Mouse (Mus musculus): Measurements from ENCODE around the gene Ankrd17. TPM values are rescaled to one million over a fixed set of nuclear protein-coding genes. Genes with fewer than 3 reads are reported as not detected.

Gene Ankrd17
- polyA plus RNA-seq, 1 experiment from 2014 or later = 19.8 TPM

GRCm38 (mm10) chr5:90233305-90233704 is 133.1 kb downstream of the Ankrd17 start:
- no peak overlapping the region for H3K9ac ChIP-seq (ENCODE audit: low read length)
- H3K4me3 ChIP-seq (ENCODE audit: low read length) = no peak overlapping the region
- H3K27ac ChIP-seq (ENCODE audit: low read length) = no peak overlapping the region
- no peaks in the 10 kb centered on the region for H3K9me3 ChIP-seq (ENCODE audit: control insufficient read depth, low read length)
- no peak for ATAC-seq (ENCODE audit: low read depth)
- H3K4me1 ChIP-seq (replicated peaks; ENCODE audit: control insufficient read depth, insufficient read depth, low read length) = no peaks in the 10 kb centered on the region
- H3K4me2 ChIP-seq (ENCODE audit: low read depth, low read length) = no peak overlapping the region
- H3K36me3 ChIP-seq (ENCODE audit: control insufficient read depth, insufficient read depth, low read length) = peaks cover 38% of the 10 kb centered on the region
- 95% methylated on average over 4 of the region's 4 CpGs for WGBS
- no peaks in the 10 kb centered on the region for H3K27me3 ChIP-seq (ENCODE audit: control insufficient read depth, insufficient read depth, low read depth, low read length)

- no peak for ATAC-seq (ENCODE audit: low read depth)
These were observed 136.6 kb downstream of the Ankrd17 start for GRCm38 (mm10) chr5:90229760-90230159.

GRCm38 (mm10) chr5:90226696-90227095 is 139.7 kb downstream of the Ankrd17 start:
- no peak overlapping the region for H3K4me2 ChIP-seq (ENCODE audit: low read depth, low read length)
- H3K27me3 ChIP-seq (ENCODE audit: control insufficient read depth, insufficient read depth, low read depth, low read length) = no peaks in the 10 kb centered on the region
- no peak overlapping the region for H3K27ac ChIP-seq (ENCODE audit: low read length)
- H3K9ac ChIP-seq (ENCODE audit: low read length) = no peak overlapping the region
- no peaks in the 10 kb centered on the region for H3K9me3 ChIP-seq (ENCODE audit: control insufficient read depth, low read length)
- H3K4me3 ChIP-seq (ENCODE audit: low read length) = no peak overlapping the region
- H3K4me1 ChIP-seq (replicated peaks; ENCODE audit: control insufficient read depth, insufficient read depth, low read length) = peaks cover 10% of the 10 kb centered on the region
- H3K36me3 ChIP-seq (ENCODE audit: control insufficient read depth, insufficient read depth, low read length) = peaks cover 22% of the 10 kb centered on the region
- 96% methylated on average over 3 of the region's 3 CpGs for WGBS
- no peak for ATAC-seq (ENCODE audit: low read depth)

More at GRCm38 (mm10) chr5:90229760-90230159, 136.6 kb downstream of the Ankrd17 start:
- no peak overlapping the region for H3K27ac ChIP-seq (ENCODE audit: low read length)
- no peak overlapping the region for H3K4me3 ChIP-seq (ENCODE audit: low read length)
- H3K9ac ChIP-seq (ENCODE audit: low read length) = no peak overlapping the region
- H3K27me3 ChIP-seq (ENCODE audit: control insufficient read depth, insufficient read depth, low read depth, low read length) = no peaks in the 10 kb centered on the region
- 0 out of 2 replicates have a peak, but pooled peaks cover under 1% of the 10 kb centered on the region for H3K4me1 ChIP-seq (replicated peaks; ENCODE audit: control insufficient read depth, insufficient read depth, low read length)
- H3K9me3 ChIP-seq (ENCODE audit: control insufficient read depth, low read length) = no peaks in the 10 kb centered on the region
- WGBS = 90% methylated on average over 2 of the region's 2 CpGs
- peaks cover 26% of the 10 kb centered on the region for H3K36me3 ChIP-seq (ENCODE audit: control insufficient read depth, insufficient read depth, low read length)
- H3K4me2 ChIP-seq (ENCODE audit: low read depth, low read length) = no peak overlapping the region

GRCm38 (mm10) chr5:90224730-90225129 is 141.6 kb downstream of the Ankrd17 start:
- H3K9ac ChIP-seq (ENCODE audit: low read length) = no peak overlapping the region
- peaks cover 10% of the 10 kb centered on the region for H3K4me1 ChIP-seq (replicated peaks; ENCODE audit: control insufficient read depth, insufficient read depth, low read length)
- peak overlapping the region; percentile 47 for H3K4me2 ChIP-seq (ENCODE audit: low read depth, low read length)
- H3K9me3 ChIP-seq (ENCODE audit: control insufficient read depth, low read length) = no peaks in the 10 kb centered on the region
- peaks cover 21% of the 10 kb centered on the region for H3K36me3 ChIP-seq (ENCODE audit: control insufficient read depth, insufficient read depth, low read length)
- ATAC-seq (ENCODE audit: low read depth) = no peak
- 76% methylated on average over 5 of the region's 5 CpGs for WGBS
- H3K27ac ChIP-seq (ENCODE audit: low read length) = no peak overlapping the region
- no peaks in the 10 kb centered on the region for H3K27me3 ChIP-seq (ENCODE audit: control insufficient read depth, insufficient read depth, low read depth, low read length)
- peak overlapping the region; percentile 92; the same call in 1 of the 2 replicates for H3K4me3 ChIP-seq (ENCODE audit: low read length)

GRCm38 (mm10) chr5:90223534-90224381 is 142.6 kb downstream of the Ankrd17 start, which contains the start of gene Cox18:
Gene Cox18 (minus strand): TSS chr5:90224001.
- H3K27me3 ChIP-seq (ENCODE audit: control insufficient read depth, insufficient read depth, low read depth, low read length) = no peaks in the 10 kb centered on the region
- peak within 1 kb of the TSS; percentile 92 for H3K4me3 ChIP-seq (ENCODE audit: low read length)
- H3K4me1 ChIP-seq (replicated peaks; ENCODE audit: control insufficient read depth, insufficient read depth, low read length) = peaks cover 10% of the 10 kb centered on the region
- peak within 1 kb of the TSS; percentile 90 for H3K9ac ChIP-seq (ENCODE audit: low read length)
- H3K27ac ChIP-seq (ENCODE audit: low read length) = peak within 1 kb of the TSS; percentile 94
- WGBS = under 1% methylated on average over 58 of the region's 62 CpGs
- peaks cover 17% of the 10 kb centered on the region for H3K36me3 ChIP-seq (ENCODE audit: control insufficient read depth, insufficient read depth, low read length)
- H3K9me3 ChIP-seq (ENCODE audit: control insufficient read depth, low read length) = no peaks in the 10 kb centered on the region
- H3K4me2 ChIP-seq (ENCODE audit: low read depth, low read length) = peak within 1 kb of the TSS; percentile 80
- ATAC-seq (ENCODE audit: low read depth) = peak; percentile 99

- peak overlapping the region; percentile 88; the same call in 1 of the 2 replicates for H3K27ac ChIP-seq (ENCODE audit: low read length)
- H3K4me2 ChIP-seq (ENCODE audit: low read depth, low read length) = peak overlapping the region; percentile 80
- H3K4me3 ChIP-seq (ENCODE audit: low read length) = peak overlapping the region; percentile 92
- WGBS = 28% methylated on average over 3 of the region's 3 CpGs
- ATAC-seq (ENCODE audit: low read depth) = no peak
- H3K36me3 ChIP-seq (ENCODE audit: control insufficient read depth, insufficient read depth, low read length) = peaks cover 19% of the 10 kb centered on the region
- no peaks in the 10 kb centered on the region for H3K9me3 ChIP-seq (ENCODE audit: control insufficient read depth, low read length)
- no peaks in the 10 kb centered on the region for H3K27me3 ChIP-seq (ENCODE audit: control insufficient read depth, insufficient read depth, low read depth, low read length)
- H3K9ac ChIP-seq (ENCODE audit: low read length) = peak overlapping the region; percentile 90
- peaks cover 10% of the 10 kb centered on the region for H3K4me1 ChIP-seq (replicated peaks; ENCODE audit: control insufficient read depth, insufficient read depth, low read length)
These were observed 143.4 kb downstream of the Ankrd17 start for GRCm38 (mm10) chr5:90222937-90223336.

- H3K36me3 ChIP-seq (ENCODE audit: control insufficient read depth, insufficient read depth, low read length) = peaks cover 33% of the 10 kb centered on the region
- peaks cover 1% of the 10 kb centered on the region for H3K4me1 ChIP-seq (replicated peaks; ENCODE audit: control insufficient read depth, insufficient read depth, low read length)
- no peak overlapping the region for H3K9ac ChIP-seq (ENCODE audit: low read length)
- 94% methylated on average over 3 of the region's 3 CpGs for WGBS
- H3K27ac ChIP-seq (ENCODE audit: low read length) = no peak overlapping the region
- no peak overlapping the region for H3K4me2 ChIP-seq (ENCODE audit: low read depth, low read length)
- no peaks in the 10 kb centered on the region for H3K27me3 ChIP-seq (ENCODE audit: control insufficient read depth, insufficient read depth, low read depth, low read length)
- no peak overlapping the region for H3K4me3 ChIP-seq (ENCODE audit: low read length)
- no peak for ATAC-seq (ENCODE audit: low read depth)
- H3K9me3 ChIP-seq (ENCODE audit: control insufficient read depth, low read length) = no peaks in the 10 kb centered on the region
These were observed 148.6 kb downstream of the Ankrd17 start for GRCm38 (mm10) chr5:90217791-90218190.

- H3K27ac ChIP-seq (ENCODE audit: low read length) = no peak overlapping the region
- no peaks in the 10 kb centered on the region for H3K27me3 ChIP-seq (ENCODE audit: control insufficient read depth, insufficient read depth, low read depth, low read length)
- WGBS = 89% methylated on average over 12 of the region's 12 CpGs
- H3K36me3 ChIP-seq (ENCODE audit: control insufficient read depth, insufficient read depth, low read length) = peaks cover 33% of the 10 kb centered on the region
- H3K9me3 ChIP-seq (ENCODE audit: control insufficient read depth, low read length) = no peaks in the 10 kb centered on the region; the same call in 1 of the 2 replicates
- no peak overlapping the region for H3K4me3 ChIP-seq (ENCODE audit: low read length)
- ATAC-seq (ENCODE audit: low read depth) = no peak
- no peaks in the 10 kb centered on the region for H3K4me1 ChIP-seq (replicated peaks; ENCODE audit: control insufficient read depth, insufficient read depth, low read length)
- no peak overlapping the region for H3K9ac ChIP-seq (ENCODE audit: low read length)
- H3K4me2 ChIP-seq (ENCODE audit: low read depth, low read length) = no peak overlapping the region
These were observed 149.2 kb downstream of the Ankrd17 start for GRCm38 (mm10) chr5:90217226-90217625.

- WGBS = 97% methylated on average over 12 of the region's 12 CpGs
- ATAC-seq (ENCODE audit: low read depth) = no peak
- H3K4me2 ChIP-seq (ENCODE audit: low read depth, low read length) = no peak overlapping the region
These were observed 153.0 kb downstream of the Ankrd17 start for GRCm38 (mm10) chr5:90213356-90213755.

More at GRCm38 (mm10) chr5:90213356-90213755, 153.0 kb downstream of the Ankrd17 start:
- Histone ChIP-seq H3K9me3 (ENCODE audit: control insufficient read depth, low read length) (no peaks in the 10 kb centered on the region; the same call in 1 of the 2 replicates), H3K9ac (ENCODE audit: low read length) (no peak overlapping the region), H3K27ac (ENCODE audit: low read length) (no peak overlapping the region), H3K27me3 (ENCODE audit: control insufficient read depth, insufficient read depth, low read depth, low read length) (no peaks in the 10 kb centered on the region), H3K4me3 (ENCODE audit: low read length) (no peak overlapping the region), H3K36me3 (ENCODE audit: control insufficient read depth, insufficient read depth, low read length) (peaks cover 25% of the 10 kb centered on the region), H3K4me1 (replicated peaks; ENCODE audit: control insufficient read depth, insufficient read depth, low read length) (no peaks in the 10 kb centered on the region)

All from lung, embryonic 16.5 days (tissue).